8 mouse cellular contexts compared by ENCODE assay signal in the genomic region with DNA sequence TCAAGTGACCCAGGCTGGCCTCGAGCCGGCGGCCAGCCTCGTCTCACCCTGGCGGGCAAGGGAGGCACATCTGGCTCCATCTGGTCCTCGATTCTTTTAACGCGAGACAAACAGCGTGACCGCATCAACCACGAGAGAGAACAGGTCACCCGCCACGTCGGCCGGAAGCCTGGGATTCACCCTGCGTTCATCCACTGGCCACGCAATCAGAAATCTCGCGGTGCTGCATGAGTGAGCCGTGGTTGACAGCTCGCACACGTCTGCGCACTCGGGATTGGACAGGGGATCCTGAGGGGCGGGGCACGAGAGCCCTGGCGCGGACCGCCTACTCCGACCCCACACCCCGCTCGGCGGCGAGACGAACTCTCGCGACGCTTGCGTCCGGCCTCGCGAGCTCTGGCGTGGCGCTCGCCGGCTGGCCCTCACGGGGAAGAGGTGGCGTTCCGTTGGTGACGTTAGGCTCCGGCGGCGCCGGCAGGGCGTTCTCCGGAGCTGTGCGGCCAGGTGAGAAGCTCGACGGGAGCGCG. TPM values are rescaled to one million over a fixed set of nuclear protein-coding genes. Genes with fewer than 3 reads are reported as not detected.
DNase-seq lines count a peak whose midpoint lies in the region; ATAC-seq and TF ChIP-seq lines count a peak whose summit lies in the region.

Gene Nktr, plus strand, starts transcription at position 378 of the 527 bp plus-strand sequence.

- 0 out of 6 replicates have a peak, but pooled peaks of 1 of the 3 experiments have one; percentile 4 for TF ChIP-seq CTCF in MEL (IDR thresholded peaks at IDR 0.05 in 2 of 3, conservative IDR thresholded peaks at IDR 0.05 in 1 of 3; ENCODE audit: control insufficient read depth in 1 of 3, insufficient read depth in 1 of 3, low read depth in 2 of 3, low read length in 3 of 3, poor library complexity in 1 of 3, severe bottlenecking in 1 of 3)
- no peak; the same call in 1 of the 2 replicates for TF ChIP-seq CTCF in cerebellum, adult 2 months (IDR thresholded peaks at IDR 0.05; ENCODE audit: borderline replicate concordance, insufficient read depth, low read depth, low read length)
- TF ChIP-seq CTCF in forebrain, postnatal 0 days (IDR thresholded peaks at IDR 0.05; ENCODE audit: low read depth): peak; percentile 22; the same call in 1 of the 2 replicates

- TF ChIP-seq RAD21 in MEL (IDR thresholded peaks at IDR 0.05; ENCODE audit: low read depth, low read length): no peak

- no peak; a peak in 1 of 4 replicates for TF ChIP-seq EP300 in MEL (IDR thresholded peaks at IDR 0.05; ENCODE audit: low read depth in 1 of 2, low read length in 2 of 2)

- DNase-seq in MEL (ENCODE audit: low read depth, low spot score): peak; percentile 99
- DNase-seq in cerebellum, adult 2 months: peak; percentile 97 to 99
- DNase-seq in forebrain, postnatal 0 days: peak; percentile 99
- peak; percentile 98 for DNase-seq in heart, postnatal 4 days
- peak; percentile 98 for DNase-seq in layer of hippocampus, adult 8-10 months (ENCODE audit: low spot score in 2 of 2)
- peak; percentile 98 for DNase-seq in ovary, adult 18-20 months (ENCODE audit: low spot score)
- DNase-seq in thymus, postnatal 0 days (ENCODE audit: low spot score): peak; percentile 99

- no peaks in the 10 kb centered on the region for H3K9me3 ChIP-seq in MEL (replicated peaks; ENCODE audit: insufficient read depth, low read length)
- no peaks in the 10 kb centered on the region for H3K9me3 ChIP-seq in forebrain, postnatal 0 days (ENCODE audit: low read length)
- no peaks in the 10 kb centered on the region for H3K9me3 ChIP-seq in lung, embryonic 15.5 days

- H3K27me3 ChIP-seq in MEL (ENCODE audit: control insufficient read depth in 1 of 2, insufficient read depth in 2 of 2, low read length in 2 of 2): no peaks in the 10 kb centered on the region
- H3K27me3 ChIP-seq in cerebellum, adult 2 months (ENCODE audit: control insufficient read depth, insufficient read depth, low read length): no peaks in the 10 kb centered on the region
- H3K27me3 ChIP-seq in forebrain, postnatal 0 days (ENCODE audit: insufficient read depth, low read length): no peaks in the 10 kb centered on the region
- no peaks in the 10 kb centered on the region for H3K27me3 ChIP-seq in lung, embryonic 15.5 days

- H3K4me1 ChIP-seq in MEL (ENCODE audit: control insufficient read depth in 1 of 2, insufficient read depth in 2 of 2, low read length in 2 of 2): peaks cover 4 to 9% of the 10 kb centered on the region in 2 experiments; a peak in 3 of 4 replicates
- peaks cover 5% of the 10 kb centered on the region; the same call in 1 of the 2 replicates for H3K4me1 ChIP-seq in cerebellum, adult 2 months (ENCODE audit: control insufficient read depth, insufficient read depth, low read length)
- H3K4me1 ChIP-seq in forebrain, postnatal 0 days (ENCODE audit: insufficient read depth): peaks cover 5% of the 10 kb centered on the region; the same call in 1 of the 2 replicates
- peaks cover 10% of the 10 kb centered on the region for H3K4me1 ChIP-seq in lung, embryonic 15.5 days

- WGBS in cerebellum, adult 2 months: under 1% methylated on average over 61 of the region's 61 CpGs
- under 1% methylated on average over 55 of the region's 61 CpGs for WGBS in forebrain, postnatal 0 days
- WGBS in lung, embryonic 15.5 days: 0% methylated on average over 59 of the region's 61 CpGs

- H3K9ac ChIP-seq in MEL (ENCODE audit: control insufficient read depth, low read depth, low read length, poor library complexity, severe bottlenecking): peak within 1 kb of the TSS; percentile 86
- peak within 1 kb of the TSS; percentile 97 for H3K9ac ChIP-seq in forebrain, postnatal 0 days
- H3K9ac ChIP-seq in lung, embryonic 15.5 days: peak within 1 kb of the TSS; percentile 95

- H3K27ac ChIP-seq in MEL (ENCODE audit: control insufficient read depth, low read depth, low read length): peak within 1 kb of the TSS; percentile 80
- H3K27ac ChIP-seq in cerebellum, adult 2 months (ENCODE audit: insufficient read depth, low read length): peak within 1 kb of the TSS; percentile 59
- peak within 1 kb of the TSS; percentile 91 for H3K27ac ChIP-seq in forebrain, postnatal 0 days (ENCODE audit: low read depth, low read length)
- peak within 1 kb of the TSS; percentile 97 for H3K27ac ChIP-seq in lung, embryonic 15.5 days

- peaks cover 38% of the 10 kb centered on the region for H3K79me2 ChIP-seq in MEL (ENCODE audit: control insufficient read depth, insufficient read depth, low read length, poor library complexity)

- peaks cover 5 to 24% of the 10 kb centered on the region in 2 experiments for H3K36me3 ChIP-seq in MEL (ENCODE audit: control insufficient read depth in 1 of 2, insufficient read depth in 2 of 2, low read length in 2 of 2)
- H3K36me3 ChIP-seq in forebrain, postnatal 0 days (ENCODE audit: insufficient read depth): no peaks in the 10 kb centered on the region
- H3K36me3 ChIP-seq in lung, embryonic 15.5 days: no peaks in the 10 kb centered on the region

- peak within 1 kb of the TSS; percentile 75 to 83 for H3K4me3 ChIP-seq in MEL (ENCODE audit: control insufficient read depth in 1 of 2, insufficient read depth in 1 of 2, low read depth in 2 of 2, low read length in 2 of 2)
- H3K4me3 ChIP-seq in cerebellum, adult 2 months (replicated peaks; ENCODE audit: insufficient read depth, low read depth, low read length): peak within 1 kb of the TSS; percentile 100
- H3K4me3 ChIP-seq in forebrain, postnatal 0 days (ENCODE audit: low read depth, low read length): peak within 1 kb of the TSS; percentile 98
- peak within 1 kb of the TSS; percentile 93 for H3K4me3 ChIP-seq in lung, embryonic 15.5 days

- peak; percentile 99 for ATAC-seq in forebrain, postnatal 0 days
- ATAC-seq in lung, embryonic 15.5 days (ENCODE audit: borderline replicate concordance, extremely low read depth, low FRiP score, low TSS enrichment): peak; percentile 100

- peak within 1 kb of the TSS; percentile 81 for H3K4me2 ChIP-seq in forebrain, postnatal 0 days (ENCODE audit: low read depth)
- peak within 1 kb of the TSS; percentile 78 for H3K4me2 ChIP-seq in lung, embryonic 15.5 days

- peak; percentile 64 to 94; a peak in 2 of 4 replicates for TF ChIP-seq POLR2A in MEL (IDR thresholded peaks at IDR 0.05; ENCODE audit: control insufficient read depth in 1 of 2, insufficient read depth in 1 of 2, low read depth in 1 of 2, low read length in 2 of 2, poor library complexity in 1 of 2)
- TF ChIP-seq POLR2A in cerebellum, adult 2 months (IDR thresholded peaks at IDR 0.05; ENCODE audit: borderline replicate concordance, insufficient read depth, low read length): peak; percentile 90

TF ChIP-seq in MEL, 35 proteins besides CTCF, POLR2A, EP300 and RAD21:
- no peak for TF ChIP-seq USF2 (IDR thresholded peaks at IDR 0.05; ENCODE audit: borderline replicate concordance in 1 of 2, insufficient read depth in 1 of 2, low read depth in 1 of 2, low read length in 2 of 2)
- TF ChIP-seq POLR2AphosphoS2 (IDR thresholded peaks at IDR 0.05; ENCODE audit: low read length): peak; percentile 81; the same call in 1 of the 2 replicates
- TF ChIP-seq MAX (IDR thresholded peaks at IDR 0.05; ENCODE audit: low read length): peak; percentile 93
- no peak; the same call in 1 of the 2 replicates for TF ChIP-seq MAZ (IDR thresholded peaks at IDR 0.05; ENCODE audit: low read depth, low read length)
- TF ChIP-seq TBP (IDR thresholded peaks at IDR 0.05; ENCODE audit: low read depth, low read length): peak; percentile 84
- TF ChIP-seq GABPA (IDR thresholded peaks at IDR 0.05; ENCODE audit: low read depth, low read length): no peak
- peak; percentile 84 for TF ChIP-seq NELFE (IDR thresholded peaks at IDR 0.05; ENCODE audit: low read depth, low read length)
- no peak for TF ChIP-seq JUND (IDR thresholded peaks at IDR 0.05; ENCODE audit: low read depth, low read length)
- peak; percentile 77 for TF ChIP-seq ZMIZ1 (IDR thresholded peaks at IDR 0.05; ENCODE audit: low read depth, low read length)
- peak; percentile 79; the same call in 1 of the 2 replicates for TF ChIP-seq MYC (IDR thresholded peaks at IDR 0.05; ENCODE audit: low read depth, low read length)
- peak; percentile 95 for TF ChIP-seq CHD2 (IDR thresholded peaks at IDR 0.05; ENCODE audit: low read length)
- TF ChIP-seq SIN3A (IDR thresholded peaks at IDR 0.05; ENCODE audit: low read length): peak; percentile 56
- TF ChIP-seq TCF12 (IDR thresholded peaks at IDR 0.05; ENCODE audit: low read depth, low read length): peak; percentile 47
- TF ChIP-seq HCFC1 (IDR thresholded peaks at IDR 0.05; ENCODE audit: low read depth, low read length): peak; percentile 80
- TF ChIP-seq SMC3 (IDR thresholded peaks at IDR 0.05; ENCODE audit: low read depth, low read length): no peak
- TF ChIP-seq ETS1 (IDR thresholded peaks at IDR 0.05; ENCODE audit: low read depth, low read length): peak; percentile 23; the same call in 1 of the 2 replicates
- no peak for TF ChIP-seq POLR2AphosphoS5 (IDR thresholded peaks at IDR 0.05; ENCODE audit: borderline replicate concordance, low read depth, low read length)
- TF ChIP-seq NRF1 (IDR thresholded peaks at IDR 0.05; ENCODE audit: insufficient read depth, low read depth, low read length, poor library complexity, severe bottlenecking): peak; percentile 66
- TF ChIP-seq BHLHE40 (IDR thresholded peaks at IDR 0.05; ENCODE audit: borderline replicate concordance, low read depth, low read length): no peak
- no peak for TF ChIP-seq ZNF384 (IDR thresholded peaks at IDR 0.05; ENCODE audit: low read depth, low read length)
- 0 out of 2 replicates have a peak, but pooled peaks have one; percentile 38 for TF ChIP-seq ELF1 (IDR thresholded peaks at IDR 0.05; ENCODE audit: low read depth, low read length)
- TF ChIP-seq MXI1 (IDR thresholded peaks at IDR 0.05; ENCODE audit: low read depth, low read length): peak; percentile 68

RNA-seq across cellular contexts. Expression of gene Nktr, which starts in this region (rescaled TPM):
- total RNA-seq in MEL (2012; rRNA removed): 32.0 and 32.4 TPM in 2 replicates
- polyA plus RNA-seq in MEL (2012; ENCODE audit: insufficient read depth in 1 of 2, insufficient read length in 2 of 2, low read depth in 1 of 2, low replicate concordance in 2 of 2, missing spikeins in 1 of 2): 10 to 100 TPM; 34.3 to 70.7 TPM
- 130 and 145 TPM in 2 replicates for polyA plus RNA-seq in cerebellum, adult 2 months (2012; rRNA removed)
- total RNA-seq in forebrain, postnatal 0 days (2014; rRNA removed): 79.8 and 97.3 TPM in 2 replicates
- polyA plus RNA-seq in forebrain, postnatal 0 days (2015; fragmentation: Nextera tagmentation; extraction: Ambion mirVana): 31.3 and 43.2 TPM in 2 replicates
- 10 to 100 TPM; 67.6 to 73.5 TPM for total RNA-seq in heart, postnatal 4 days (2021)
- total RNA-seq in layer of hippocampus, adult 8-10 months (2022): 100 to 1,000 TPM in 3 of 4 experiments, 10 to 100 TPM in 1; 96.7 to 159 (median 122) TPM
- 57.5 and 60.4 TPM in 2 replicates for polyA plus RNA-seq in lung, embryonic 15.5 days (2015; fragmentation: Nextera tagmentation; extraction: Ambion mirVana)
- 71.0 and 83.5 TPM in 2 replicates for polyA plus RNA-seq in thymus, postnatal 0 days (2015; fragmentation: Nextera tagmentation; extraction: Ambion mirVana)

Comparison
In these comparisons a context has a peak if more than half of its experiments do, and no peak if none do; other contexts are left out.
1. Peak in every context shown above with its lines: DNase-seq, ATAC-seq, H3K4me3 ChIP-seq and H3K27ac ChIP-seq.